Mouse (Mus musculus) spleen, postnatal 4 days (tissue): ENCODE measurements around the gene Rnf222.

Experiments
- DNase-seq, 2 experiments: peaks; one replicate each; pipeline ENCODE4 v3.0.0; 2022; ENCODE audit warnings: low spot score in 2 of 2

Rnf222 gene

DNA sequence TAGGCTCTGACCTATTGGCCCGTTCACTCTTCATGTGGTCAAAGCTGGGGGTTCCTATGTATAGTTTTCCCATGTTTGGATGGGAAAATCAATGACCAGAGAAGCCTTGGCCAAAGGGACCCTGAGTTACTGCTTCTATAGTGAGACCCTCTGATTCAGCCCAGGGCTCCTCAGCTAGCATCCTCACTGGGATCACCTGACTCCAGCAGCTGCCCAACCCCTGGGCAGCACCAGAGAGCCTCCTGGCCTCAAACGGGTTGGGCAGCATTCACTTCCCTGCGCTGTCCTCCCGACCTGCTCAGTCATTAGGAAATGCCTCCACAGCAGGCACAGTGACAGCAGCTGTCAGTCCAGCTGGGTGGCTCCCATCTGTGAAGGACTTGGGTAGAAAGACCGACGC is at the start of gene Rnf222:
Gene Rnf222, plus strand, starts transcription at position 301 of the 400 bp plus-strand sequence.
- no peak for DNase-seq

DNA sequence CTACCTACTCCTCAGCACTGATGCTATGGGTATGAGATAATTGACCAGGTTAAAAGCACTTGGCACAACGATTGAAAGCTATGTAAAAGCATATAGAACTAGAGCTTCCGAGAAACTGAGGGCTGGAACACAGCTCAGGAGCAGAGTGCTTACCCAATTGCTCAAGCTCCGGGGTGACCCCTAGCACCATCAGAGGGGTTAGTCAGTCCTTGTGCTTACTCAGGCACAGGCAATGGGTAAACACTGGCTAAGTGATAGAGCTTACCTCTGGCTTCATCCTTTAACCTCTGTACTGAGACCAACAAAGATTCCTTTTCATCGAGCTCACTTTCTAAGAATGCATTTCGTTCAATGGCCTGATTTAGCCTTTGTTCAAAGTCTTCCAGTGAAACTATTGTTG is 48.7 kb upstream of the Rnf222 start:
- DNase-seq = no peak

DNA sequence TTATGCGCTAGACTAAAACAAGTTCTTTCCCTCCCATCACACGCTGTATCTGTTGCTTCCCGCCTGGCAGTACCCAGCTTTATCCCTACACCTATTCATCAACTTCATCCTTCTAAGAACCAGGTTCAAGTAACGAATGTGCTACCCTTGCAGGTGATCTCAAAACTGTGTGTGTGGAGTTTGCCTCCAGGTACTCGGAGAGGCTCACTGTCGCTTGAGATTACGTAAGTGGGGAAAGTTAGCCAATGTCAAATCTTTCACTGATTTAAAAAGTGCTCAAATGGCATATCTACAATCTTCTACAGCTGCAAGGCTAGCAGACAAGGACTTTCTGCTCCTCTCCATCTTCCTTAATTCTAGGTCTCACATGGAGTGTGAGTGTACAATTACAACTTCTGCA is 37.5 kb upstream of the Rnf222 start:
- no peak for DNase-seq

DNA sequence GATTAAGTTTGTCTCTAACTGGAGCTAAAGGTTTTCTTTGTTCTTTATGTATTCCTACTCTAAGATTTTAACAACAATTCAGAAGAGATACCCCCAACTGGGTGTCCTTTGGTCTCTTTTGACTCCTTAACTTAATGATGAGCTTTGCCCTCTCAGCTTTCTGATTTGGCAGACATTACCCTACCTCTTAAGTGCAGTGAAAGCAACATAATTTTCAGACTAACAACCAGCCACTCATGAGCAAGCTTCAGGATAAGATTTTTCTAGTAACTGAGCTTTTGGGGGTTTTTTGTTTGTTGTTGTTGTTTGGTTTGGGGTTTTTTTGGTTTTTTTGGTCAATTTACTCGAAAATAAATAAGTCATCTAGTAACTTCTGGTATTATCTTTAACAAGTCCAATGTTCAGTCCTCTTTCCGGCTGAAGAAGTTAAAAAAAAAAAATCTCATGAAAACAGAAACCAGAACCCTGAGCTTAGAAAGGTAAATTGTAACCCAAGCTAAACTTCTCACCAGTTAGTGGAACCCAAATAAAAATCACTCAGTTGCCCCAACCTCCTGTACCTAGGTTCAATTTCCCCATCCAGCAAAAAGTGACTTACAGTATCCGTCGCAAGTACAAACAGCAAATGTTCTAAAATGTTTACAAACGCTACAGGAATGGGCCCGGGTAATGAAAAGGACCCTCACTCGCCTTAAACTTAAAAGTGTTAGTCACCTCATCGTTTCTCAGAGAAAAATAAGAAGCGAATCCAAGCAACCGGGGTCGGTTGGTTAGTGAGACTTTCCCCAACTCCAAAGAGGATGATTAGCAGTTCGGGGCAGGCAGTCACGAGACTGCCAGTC is 36.5 kb upstream of the Rnf222 start:
- DNase-seq = no peak

DNA sequence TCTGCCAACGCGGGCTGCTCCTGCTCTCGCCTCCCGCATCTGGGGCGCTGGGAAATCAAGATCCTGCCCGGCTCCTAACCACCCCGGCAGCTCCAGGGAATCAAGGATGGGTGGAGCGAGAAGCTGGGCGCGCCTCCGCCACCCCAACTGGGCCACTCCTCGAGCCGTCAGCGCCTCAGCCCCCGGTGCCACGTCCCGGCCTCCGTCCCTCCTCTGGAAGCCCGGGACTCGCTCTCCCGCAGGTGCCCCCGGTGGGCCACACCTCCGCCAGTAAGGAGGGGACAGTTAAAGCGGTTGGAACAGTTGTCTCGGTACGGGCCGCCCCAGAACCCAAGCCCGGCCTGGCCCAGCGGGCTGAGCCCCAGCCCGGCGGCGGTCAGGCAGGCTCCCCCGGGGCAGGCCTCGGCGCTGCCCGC is 35.9 kb upstream of the Rnf222 start:
- peak; percentile 77 to 89 for DNase-seq

DNA sequence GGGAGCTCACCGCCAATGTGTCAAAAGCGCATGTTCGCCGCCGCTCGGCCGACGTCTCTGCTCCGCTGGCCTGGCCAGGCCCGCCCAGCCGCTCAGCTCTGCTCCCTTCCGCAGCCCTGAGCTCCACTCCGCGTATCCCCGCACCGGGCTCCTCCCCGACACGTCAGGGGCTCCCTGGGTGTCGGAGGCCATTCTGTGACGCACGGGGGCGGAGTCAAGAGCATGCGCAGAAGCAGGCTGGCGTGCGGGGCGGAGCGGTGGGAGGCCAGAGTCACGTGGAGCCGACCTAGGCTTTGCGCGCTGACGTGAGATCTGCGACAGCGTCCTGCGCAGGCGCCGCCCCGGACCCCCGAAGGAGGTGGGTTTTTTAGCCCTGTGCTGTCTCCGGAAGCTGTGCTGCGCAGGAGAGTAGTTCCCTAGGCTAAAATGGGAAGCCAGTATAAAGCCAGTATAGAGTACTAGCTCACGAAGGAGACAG is 35.4 kb upstream of the Rnf222 start:
- DNase-seq = peak; percentile 100

DNA sequence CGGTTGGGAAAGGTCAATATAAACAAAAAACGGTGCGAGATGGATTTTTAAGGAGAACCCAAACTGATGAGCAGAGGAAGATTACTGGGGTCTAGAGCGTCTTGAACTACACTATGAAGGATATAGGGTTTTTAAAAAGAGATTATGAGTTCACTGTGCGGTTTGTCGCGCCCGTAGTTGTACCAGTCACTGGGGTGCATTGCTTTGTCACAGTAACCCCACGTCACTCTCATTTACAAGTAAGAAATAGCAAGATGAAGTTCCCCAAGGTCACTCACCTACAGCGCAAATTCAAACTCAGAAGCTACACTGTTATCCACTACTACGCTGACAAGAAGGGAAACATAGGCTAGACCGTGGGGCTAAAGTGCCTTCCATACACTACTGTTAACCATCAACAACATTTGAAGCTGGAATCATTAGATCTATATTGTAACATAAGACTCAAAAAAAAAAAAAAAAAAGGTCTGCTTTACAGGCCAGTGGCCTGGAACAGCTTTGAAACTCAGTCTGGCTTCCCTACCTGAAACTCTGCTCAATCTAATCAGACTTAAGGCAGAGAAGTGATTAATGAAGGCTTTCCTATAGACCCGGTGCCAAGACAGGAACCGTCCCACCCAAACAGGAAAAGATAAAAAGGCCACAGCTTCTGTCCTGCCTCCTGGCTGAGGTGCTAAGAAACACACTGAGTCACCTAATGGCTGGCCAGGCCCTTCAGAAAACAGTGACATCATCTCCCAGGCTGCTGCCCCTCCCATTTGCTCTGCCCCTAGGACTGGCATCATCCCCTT is 34.5 kb upstream of the Rnf222 start:
- DNase-seq = peak in 1 of 2 experiments; percentile 36

DNA sequence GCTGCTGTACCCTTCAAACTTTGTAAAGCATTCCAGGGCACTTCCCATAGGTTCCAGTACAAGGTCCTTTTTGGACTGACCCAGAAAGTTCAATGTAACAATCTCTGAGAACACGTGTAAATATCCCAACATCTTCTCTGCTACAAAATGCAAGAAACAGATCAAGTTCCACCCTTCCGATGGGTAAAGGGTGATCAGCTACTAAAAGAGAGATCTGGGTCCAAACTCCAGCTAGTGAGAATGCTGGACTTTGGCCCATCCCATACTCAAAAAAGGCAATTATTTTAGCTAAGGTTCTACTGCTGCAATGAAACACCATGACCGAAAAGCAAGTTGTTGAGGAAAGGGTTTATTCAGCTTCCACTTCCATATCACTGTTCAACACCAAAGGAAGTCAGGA is 33.7 kb upstream of the Rnf222 start:
- DNase-seq = no peak

DNA sequence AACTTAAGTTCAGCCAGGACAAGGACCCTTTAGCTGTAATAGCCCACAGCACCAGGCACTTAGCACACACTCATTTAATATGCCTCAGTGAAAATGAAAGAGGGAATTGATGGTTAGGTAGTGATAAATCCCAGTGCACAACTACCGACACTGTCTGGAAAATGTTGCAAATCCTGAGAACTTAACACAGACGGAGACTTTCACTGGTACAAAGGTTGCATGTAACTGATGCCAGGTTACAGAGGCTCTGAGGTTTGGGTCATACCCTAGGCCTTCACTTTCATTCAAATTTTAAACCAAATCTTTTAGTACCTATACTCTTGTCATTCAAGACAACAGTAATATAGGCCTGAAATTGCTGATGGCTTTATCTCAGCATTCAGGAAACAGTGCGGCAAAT is 31.0 kb upstream of the Rnf222 start:
- no peak for DNase-seq

DNA sequence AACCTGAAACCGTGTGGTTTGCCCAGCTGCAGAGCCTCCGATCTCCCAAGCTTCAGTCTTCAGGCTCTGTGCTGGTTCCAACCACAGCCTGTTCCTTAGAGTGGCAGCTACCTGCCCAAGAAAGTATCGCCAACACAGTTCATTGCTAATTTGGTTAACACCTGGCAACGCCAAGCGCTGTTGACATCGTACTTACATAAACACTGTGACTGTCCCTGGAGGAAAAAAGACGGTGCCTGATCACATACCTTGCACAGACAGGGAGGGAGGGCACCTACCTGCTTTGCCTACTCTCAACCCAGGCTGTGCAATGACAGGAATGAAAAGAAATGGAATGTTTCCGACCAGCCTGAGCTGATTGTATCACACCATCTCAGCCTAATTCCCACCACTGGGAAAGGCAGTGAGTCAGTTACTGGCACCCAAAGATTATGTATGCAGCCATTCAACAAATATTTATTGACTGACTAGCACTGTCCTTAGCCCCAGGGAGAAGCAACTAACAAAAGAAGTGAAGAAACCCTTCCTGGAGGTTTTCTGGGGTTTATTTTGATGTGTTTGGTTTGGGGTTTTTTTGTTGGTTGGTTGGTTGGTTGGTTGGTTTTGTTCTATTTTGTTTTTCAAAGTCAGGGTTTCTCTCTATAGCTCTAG is 28.3 kb upstream of the Rnf222 start:
- DNase-seq = no peak

DNA sequence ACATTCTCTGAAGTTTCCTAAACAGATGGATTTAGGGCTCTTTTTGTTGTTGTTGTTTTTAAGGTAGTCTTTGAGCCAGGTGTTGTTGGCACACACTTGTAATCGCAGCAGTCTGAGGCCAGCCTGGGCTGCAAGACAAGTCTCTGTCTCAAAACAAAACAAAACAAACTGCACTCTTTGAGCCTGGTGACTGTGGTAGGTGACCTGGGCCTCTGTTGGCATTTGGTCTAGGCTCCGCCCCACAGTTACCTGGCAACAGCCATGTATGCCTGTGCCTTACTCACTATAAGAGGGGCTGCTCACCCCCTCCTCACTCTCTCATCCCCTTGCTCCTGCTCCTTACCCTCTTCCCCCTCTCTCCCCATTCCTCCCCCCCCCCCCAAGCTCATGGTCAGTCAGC is 26.1 kb upstream of the Rnf222 start:
- DNase-seq = no peak

DNA sequence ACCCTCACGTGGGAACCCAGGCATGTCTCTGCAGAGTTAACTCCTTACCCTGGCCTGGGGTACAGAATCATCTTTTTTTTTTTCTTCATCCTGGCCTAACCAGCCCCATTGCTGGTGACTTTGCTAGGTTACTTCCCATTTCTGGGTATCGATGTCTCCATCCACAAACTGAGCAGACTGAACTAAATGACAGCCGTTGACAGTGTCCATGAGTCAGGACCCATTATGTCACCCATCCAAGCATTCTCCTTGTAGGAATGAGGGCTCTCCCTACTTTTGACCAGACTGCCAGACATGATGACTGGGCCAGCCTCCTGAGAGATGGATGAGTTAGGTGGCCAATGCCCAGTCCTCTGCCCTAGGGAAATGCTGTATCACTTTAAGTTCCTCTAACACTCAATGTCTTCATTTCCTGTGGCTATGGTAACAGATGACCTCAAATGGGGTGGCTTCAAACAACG is 24.7 kb upstream of the Rnf222 start:
- DNase-seq = no peak

DNA sequence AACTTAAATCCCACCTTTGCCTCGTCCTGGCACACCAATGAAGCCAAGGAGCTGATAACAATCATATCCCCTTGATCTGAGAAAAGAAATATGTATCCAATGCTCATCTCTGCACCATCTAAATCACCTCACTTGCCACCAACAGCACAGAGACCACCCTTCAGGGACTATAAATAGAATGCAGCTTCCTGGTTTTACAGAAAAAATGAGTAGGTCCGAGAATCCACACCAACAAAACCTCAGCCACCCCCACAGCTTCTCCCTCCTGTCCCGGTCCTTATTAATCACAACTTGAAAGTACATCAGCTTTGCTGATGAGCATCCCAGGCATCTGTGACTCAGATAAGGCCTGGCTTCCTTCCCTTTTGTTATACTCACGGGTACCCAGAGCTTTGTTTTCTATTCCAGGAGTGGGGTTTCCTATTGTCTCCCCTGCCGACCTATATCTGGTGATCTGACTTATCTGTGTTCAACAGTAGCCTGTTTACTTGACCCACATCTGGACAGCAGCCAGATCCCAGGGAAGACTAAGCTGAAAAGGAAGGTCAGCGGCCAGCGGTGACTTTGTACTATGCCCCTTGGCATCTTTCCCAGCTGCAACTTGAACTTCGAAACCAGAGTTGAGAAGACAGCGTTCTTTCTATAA is 23.7 kb upstream of the Rnf222 start:
- peak in 1 of 2 experiments; percentile 38 for DNase-seq

DNA sequence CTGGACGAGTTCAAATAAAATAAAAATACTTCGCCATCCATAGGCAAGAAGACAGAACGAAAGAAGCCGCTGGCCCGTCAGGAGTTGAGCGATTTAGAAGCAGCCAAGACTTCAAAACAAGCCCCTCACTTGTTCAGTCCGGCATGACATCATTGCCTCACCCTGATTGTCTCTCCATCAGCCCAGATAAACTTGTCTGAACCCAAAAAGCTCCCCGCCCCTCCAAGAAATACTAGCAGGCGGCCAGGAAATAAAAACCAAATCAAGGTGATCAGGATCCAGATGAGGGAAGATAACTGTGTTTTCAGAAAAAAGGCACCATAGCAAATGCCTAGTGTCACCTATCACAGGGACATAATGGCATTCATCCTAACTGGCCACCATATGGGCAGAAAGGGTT is 17.1 kb upstream of the Rnf222 start:
- DNase-seq = no peak

DNA sequence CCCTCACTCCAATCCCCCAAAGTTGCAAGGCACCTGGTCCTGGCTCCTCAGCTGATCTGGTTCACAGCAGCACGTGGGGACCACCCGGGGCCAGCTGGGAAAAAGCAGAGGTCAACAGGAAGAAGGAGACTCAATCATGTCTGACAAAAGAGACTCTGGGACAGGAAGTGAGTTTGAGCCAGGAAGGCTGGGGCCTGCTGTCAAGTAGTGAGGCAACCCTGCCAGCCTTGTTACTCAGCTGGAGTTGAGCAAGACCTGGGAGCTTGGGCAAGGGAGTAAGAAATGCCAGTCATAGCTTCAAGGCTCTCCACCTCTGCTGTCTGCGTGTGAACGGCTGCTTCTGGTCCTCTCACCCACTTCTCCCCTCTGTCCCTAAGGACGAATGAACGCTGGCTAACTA is 16.6 kb upstream of the Rnf222 start, which contains the start of gene Ndel1:
Gene Ndel1, minus strand, starts transcription at position 111 of the 400 bp plus-strand sequence.
- peak; percentile 57 to 71 for DNase-seq

DNA sequence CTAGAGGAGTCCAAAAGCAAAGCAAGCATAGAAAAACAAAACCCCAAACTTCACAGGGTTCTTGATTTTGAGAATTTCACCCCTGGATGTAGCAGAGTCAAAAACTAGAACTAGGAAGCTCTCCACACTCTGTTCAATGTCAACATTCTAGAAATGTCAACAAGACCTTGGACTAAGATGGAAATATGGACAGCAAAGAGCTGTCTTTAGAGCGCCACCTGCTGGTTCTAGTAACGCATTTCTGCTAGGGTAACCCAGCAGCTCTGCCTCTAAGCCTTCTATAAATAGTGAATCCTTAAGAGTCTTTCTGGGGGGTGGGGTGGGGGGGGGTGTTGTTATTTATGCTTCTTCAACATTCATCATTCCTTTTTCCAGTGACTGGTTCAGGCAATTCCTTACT is 13.5 kb upstream of the Rnf222 start:
- peak; percentile 62 to 84 for DNase-seq

DNA sequence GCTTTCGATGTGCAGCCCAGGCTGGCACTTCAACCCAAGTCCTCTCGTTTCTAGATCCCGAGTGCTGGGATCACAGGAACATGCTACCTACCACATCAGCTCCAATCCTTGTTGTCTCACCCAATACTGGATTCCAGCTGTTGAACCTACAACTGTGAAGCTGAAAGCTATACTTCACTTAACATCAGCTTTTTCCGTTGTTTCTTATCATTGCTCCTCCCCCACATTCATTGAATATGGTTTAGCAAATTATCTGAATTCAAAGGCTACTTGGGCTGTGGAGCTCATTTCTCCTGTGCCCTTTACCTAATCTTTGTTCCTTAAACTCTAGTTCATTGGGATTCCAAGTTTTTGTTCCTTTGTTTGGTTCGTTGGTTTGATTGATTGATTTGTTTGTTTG is 9.5 kb upstream of the Rnf222 start:
- no peak for DNase-seq

DNA sequence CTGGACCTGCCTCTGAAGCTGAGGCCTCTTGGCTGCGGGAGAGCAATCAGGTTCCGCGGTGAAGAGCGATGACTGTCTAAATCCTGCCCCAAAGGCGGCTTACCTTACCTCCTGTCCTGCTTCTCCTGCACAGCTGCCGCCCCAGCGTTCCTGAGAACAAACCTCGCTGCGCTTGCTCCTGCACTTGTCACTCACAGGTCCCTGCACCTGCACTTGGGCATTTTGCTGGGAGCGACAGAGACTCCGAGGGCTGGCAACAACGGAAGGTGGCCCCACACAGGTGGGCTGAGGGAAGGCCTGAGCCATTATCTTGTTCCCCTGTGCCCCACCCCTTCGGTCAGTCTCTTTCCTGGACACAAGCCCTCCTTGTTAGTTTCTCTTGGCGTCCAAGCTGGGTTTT is 6.2 kb upstream of the Rnf222 start:
- no peak for DNase-seq

DNA sequence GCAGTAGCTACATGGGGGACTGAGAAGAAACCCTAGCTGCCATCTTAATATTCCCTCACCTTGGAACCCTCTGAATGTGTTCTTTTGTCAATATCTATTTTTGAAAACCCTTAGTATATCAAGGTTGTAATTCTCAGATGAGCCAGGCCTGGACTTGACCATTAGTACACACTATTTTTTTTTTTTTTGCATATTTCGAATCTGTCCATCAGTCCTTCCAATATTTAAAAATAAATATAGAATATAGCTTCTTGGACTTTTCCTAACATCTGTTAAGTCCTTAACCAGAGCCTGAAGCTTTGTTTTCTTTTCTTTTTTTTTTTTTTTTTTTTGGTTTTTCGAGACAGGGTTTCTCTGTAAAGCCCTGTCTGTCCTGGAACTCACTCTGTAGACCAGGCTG is 4.5 kb upstream of the Rnf222 start:
- DNase-seq = no peak

DNA sequence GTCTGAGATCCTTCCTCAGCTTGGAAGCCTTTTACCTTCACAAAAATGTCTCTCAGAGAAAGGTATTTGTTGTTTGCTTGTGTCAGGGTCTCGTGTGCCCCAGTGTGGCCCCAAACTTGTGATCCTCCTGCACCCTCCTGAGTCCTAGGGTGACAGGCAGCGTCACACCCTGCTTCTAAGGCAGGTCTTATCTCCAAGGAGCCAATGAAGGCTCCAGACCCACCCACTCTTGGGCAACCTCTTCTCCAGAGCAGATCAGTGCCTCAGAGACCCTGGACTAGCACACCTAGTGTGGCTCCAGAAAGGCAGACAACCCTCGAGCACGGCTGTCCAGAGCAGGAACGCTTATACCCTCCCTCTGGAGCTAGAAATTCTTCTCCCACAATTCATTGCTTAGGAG is 4.0 kb upstream of the Rnf222 start:
- DNase-seq = peak in 1 of 2 experiments; percentile 23

DNA sequence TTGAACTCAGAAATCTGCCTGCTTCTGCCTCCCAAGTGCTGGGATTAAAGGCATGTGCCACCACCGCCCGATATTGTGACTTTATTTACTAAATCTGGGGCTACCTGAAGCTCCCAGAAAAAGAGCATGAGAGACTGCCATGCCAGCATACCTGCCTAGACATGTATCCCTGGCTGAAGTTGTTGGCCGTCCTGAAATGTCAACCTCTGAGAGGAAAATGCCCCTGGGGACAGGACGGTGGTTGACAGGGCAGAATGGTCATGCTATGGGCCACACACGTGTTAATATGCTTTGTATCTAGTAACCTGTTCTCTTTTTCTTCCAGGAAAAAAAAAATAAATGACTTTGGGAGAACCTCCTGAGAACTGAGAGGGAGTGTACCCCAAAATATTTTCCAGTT is 2.3 kb upstream of the Rnf222 start:
- no peak for DNase-seq

DNA sequence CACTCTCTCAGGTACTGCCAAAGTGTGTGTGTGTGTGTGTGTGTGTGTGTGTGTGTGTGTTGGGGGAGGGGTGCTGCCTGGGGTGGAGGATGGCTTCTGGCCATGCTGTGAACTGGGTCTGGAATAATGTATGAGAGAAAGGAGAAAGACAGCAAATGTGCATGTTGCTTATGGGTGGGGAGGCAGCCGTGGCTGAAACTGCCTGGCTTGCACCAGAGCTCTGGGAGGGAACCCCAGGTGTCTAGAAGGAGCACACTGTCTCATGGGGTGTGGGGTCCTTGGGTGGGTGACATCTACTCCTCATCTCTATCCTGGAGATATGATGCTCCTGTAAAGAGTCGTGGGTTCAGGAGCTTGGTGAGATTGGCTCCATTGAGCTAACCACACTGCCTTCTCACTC is 300 bp downstream of the Rnf222 start:
- DNase-seq = no peak
